Mouse (Mus musculus) embryo, embryonic 10.5 days (tissue): ENCODE results near the gene Foxs1.

Source experiments
- DNase-seq: peaks from one replicate; pipeline ENCODE4 v3.0.0-alpha.2; 2015; ENCODE audit warnings: low spot score

Foxs1 gene

DNA sequence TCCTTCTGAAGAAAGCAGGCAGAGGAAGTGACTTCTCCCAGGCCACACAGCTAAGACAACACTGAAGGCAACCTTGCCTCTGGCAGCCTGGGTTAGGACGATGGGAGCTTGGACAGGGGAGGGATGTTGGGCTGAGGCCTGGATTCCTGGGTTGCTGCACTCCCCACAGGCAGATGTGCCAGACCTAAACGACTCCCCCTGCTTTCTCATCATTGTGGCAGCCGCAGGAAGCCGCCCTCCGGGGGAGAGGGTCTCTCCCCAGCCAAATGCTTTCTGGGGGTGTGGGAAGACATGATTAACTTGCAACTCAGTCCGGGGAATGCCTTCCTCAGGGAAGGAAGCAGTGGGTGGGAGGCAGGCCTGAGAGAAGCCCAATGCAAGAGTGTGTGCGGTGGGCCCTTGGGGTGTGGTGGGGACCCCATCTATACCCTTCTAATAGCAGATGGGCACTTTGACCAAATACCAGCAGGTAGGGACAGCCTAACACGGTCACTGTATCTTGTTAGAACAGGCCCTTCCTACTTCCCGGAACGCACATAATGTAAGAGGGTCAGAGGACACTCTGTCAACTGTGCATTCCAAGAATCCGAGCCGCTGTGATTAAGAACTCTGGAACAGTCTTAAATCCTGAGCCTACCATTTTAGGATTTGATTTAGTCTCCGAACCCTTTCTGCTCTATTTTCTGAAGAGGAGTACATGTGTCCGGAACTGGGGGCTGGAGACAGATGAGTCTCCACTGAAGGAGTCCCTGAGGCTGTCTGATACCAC, 4.6 kb downstream of the Foxs1 start:
- no peak for DNase-seq

DNA sequence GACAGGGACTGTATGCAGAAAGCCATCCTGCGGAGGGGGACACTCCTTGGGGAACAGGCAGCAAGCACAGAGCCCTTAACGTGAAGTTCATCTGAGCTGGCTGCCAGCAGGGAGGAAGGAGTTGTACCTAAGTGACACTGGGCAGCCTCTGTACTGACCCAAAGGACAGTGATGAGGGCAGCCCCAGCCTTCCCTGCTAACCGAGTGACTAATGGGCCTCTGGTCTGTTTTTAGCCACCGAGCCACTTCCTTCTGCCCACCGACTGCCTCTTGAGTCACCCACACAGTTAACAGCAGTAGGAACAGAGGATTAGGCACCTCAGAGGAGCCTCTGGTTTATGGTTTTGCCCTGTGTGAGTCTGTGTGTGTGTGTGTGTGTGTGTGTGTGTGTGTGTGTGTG, 5.6 kb downstream of the Foxs1 start:
- no peak for DNase-seq

DNA sequence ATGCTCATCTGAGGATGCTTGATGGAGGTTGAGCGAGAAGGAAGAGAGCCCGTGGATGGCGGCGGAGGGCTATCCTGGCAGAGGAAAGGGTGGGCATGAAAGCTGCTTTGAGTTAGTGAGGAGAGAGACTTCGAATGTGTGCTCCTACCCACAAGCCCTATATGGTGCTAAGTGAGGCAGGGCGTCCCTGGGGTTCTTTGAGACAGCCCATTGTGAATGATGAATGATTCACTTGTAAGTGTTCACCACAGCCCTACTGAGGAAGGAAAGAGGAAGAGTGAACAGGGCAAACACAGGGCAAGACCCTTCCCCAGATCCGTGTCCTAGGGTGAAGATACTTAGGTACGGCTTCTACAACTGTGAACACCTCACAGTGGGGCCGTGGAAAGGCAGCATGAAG, 6.1 kb downstream of the Foxs1 start:
- no peak for DNase-seq

GRCm38 (mm10) chr2:152925189-152925872, 7.7 kb downstream of the Foxs1 start:
- peak; percentile 86 for DNase-seq

- no peak for DNase-seq
These were observed 8.5 kb downstream of the Foxs1 start for GRCm38 (mm10) chr2:152924543-152924942.

DNA sequence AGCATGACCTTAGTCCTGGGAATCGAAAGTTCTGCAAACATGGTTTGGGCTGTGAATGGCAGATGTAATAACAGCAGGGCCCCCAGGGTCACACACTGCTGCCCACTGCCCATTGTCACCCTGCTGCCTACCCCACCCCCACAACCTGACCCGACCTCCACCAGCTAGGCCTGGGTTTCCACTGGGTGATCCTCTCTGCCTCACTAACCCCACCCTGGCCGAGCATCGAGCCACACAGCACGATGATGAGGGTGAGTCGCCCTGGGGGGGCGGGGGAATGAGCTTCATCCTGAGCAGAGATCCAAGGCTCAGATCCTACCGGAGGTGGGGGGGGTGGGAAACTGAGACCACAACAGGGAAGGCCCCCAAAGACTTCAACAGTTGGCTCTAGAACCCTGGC, 8.9 kb downstream of the Foxs1 start:
- DNase-seq = no peak

DNA sequence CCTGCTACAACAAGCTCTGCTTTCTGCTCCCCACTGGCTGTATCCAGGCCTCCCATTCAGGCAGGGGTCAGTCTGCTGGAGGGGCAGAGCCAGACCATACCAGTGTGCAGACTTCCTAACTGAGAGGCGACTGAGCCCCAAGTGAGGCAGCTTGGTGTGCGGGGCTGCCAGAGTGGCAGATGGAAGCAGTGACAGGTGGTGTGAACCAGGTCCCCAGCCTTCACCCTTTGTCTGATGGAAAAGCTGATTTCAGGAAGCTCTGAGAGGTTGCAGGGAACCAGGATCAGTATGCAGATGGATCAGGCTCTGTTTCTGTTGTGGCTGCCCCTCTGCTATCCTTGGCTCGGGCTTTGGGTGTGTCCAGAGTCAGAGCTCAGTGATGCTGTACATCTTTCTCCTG, 9.4 kb downstream of the Foxs1 start:
- no peak for DNase-seq

DNA sequence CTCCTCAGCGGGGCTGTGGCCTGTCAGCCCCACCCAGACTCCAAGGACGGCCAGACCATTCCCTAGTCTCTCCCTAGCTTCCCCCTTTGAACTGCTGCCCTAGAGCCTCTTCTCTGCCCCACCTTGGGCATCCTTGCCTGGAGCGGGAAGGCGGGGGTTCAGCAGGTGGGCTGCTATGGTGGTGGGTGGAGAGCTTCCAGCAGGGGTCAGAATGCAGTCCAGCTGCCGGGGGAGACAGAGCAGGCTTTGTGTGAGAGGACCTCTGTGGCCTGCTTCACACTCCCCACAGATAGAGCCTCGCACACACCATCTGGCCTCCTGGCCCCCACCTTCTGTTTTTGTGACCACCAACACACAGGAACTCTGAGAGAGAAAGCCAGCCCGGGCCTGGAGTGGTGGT, 10.6 kb downstream of the Foxs1 start:
- DNase-seq = peak; percentile 59

DNA sequence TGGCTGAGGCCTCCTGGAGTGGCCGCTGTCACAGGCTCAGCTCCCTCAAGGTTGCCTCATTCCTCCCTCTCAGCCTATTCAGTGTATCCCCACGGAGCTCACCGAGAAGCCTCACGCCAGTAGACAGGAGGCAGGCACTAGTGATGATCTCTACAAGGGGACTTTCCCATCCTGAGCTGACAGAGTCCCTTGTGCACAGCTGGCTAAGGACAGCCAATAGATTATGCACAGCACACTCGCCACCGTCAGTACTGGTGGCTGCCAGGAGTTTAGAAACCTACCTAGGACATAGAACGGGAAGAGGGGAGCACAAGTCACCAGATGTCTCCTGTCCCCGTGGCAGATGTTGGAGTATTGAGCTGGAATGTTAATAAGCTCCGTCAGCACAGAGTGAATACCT, 15.3 kb downstream of the Foxs1 start:
- DNase-seq = no peak

DNA sequence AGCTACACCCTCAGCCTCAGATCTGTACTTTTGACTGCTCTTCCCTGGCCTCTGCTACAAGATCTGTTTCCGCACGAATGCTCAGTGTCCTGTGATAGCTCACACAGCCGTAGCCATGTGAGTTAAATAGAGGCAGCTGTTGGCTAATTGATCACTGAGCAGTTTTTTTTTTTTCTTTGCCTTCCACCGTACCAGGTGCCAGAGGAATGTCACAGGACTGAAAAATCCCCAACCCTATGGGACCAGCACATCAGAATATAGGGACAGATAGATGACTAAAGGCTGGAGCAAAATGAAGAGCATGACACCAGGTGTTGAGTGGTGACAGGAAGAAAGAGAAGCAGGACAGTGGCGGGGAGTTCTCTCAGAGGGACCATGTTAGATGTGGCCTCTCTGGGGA, 16.9 kb downstream of the Foxs1 start:
- no peak for DNase-seq

DNA sequence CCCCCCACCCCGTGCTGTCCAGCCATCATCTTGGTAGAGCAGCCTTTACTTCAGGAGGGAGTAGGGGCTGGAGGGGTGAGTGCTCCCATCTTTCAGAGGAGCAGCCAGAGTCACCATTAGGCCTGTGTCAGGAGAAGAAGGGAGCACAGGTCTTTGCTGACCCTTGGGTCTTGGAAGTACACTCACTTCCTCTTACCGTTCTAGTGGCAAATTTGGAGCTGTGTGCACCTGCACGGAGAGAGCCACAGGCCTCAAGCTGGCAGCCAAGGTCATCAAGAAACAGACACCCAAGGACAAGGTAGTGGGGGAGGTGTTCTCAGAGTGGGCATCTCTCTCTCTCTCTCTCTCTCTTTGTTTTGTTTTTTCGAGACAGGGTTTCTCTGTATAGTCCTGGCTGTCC, 17.6 kb downstream of the Foxs1 start:
- DNase-seq = no peak

DNA sequence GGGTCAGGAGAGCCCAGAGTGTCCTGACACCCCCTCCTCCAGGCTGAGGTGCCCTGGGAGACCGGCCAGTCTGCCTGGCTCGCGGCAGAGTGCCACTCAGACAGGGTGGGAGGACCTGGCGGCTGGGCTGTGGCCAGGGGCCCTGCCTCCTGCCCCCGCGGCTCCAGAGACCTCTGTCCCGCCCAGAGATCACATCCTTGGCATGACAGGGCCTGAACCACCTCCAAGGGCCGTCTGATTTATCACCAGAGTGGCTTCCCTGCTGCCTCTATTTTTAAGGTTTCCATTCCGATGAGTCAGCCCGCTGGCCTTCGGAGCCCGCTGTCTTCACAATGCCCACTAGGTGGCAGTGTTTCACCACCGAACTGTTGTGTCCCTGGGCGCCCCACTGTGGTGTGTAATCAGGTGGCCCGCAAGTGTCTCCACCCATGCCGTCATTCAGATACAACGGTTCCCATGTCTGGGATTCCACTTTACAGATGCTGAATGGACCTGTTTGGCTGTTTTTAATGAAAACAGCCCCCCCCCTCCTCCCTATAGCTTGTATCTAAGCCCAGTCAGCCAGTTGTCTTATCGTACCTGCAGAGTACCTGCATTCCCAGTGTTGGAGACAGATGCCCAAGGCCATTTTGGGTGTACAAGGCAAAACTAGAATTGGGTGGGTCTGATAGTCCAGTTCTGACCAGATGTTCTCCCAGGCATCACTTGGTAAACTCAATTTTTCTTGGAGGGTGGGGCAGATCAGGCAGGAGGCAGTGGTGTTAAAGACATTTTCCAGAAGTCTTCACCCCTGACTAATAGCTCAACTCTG, 18.5 kb downstream of the Foxs1 start:
- peak; percentile 95 for DNase-seq

- DNase-seq = no peak
These were observed 19.5 kb downstream of the Foxs1 start for GRCm38 (mm10) chr2:152913471-152913870.

DNA sequence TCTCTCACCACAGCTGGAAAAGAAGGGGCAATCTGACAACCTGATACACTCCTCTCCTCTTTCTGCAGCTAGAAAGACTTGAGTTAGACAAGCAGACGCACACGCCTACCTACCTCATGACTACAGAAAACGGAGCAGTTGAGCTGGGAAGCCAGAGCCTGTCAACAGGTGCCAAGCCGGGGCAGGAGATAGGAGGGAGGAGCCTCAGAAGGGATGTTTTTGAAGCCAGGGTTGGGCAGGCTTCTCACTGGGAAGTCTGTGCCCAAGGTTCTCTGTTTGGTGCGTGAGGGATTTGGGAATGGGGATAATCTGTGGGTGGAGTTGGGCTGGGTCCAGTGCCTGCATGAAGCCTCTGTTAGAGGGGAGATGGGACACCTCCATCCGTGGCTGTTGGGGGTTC, 21.6 kb downstream of the Foxs1 start:
- no peak for DNase-seq

DNA sequence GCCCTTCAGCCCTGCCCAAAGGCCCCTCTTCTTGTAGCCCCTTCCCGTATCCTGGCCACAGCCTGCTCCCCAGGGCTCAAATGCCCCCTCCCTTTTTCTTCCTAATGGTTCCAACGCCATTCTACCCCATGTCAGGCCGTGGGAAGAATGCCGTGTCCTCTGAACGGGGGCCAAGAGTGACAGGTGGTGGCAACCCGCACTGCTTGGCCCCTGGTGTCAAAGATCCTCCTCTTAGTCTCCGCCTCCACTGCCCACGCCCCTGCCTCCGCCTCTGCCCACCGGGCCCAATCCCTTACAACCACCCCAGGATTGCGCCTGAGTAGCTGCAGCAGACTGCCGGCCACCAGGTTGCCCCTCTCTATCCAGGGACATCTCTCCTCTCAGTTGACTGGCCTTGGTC, 22.0 kb downstream of the Foxs1 start, which contains the start of gene Mylk2:
TSS of gene Mylk2 (plus strand) at position 322 of the 400 bp plus-strand sequence.
- DNase-seq = no peak

DNA sequence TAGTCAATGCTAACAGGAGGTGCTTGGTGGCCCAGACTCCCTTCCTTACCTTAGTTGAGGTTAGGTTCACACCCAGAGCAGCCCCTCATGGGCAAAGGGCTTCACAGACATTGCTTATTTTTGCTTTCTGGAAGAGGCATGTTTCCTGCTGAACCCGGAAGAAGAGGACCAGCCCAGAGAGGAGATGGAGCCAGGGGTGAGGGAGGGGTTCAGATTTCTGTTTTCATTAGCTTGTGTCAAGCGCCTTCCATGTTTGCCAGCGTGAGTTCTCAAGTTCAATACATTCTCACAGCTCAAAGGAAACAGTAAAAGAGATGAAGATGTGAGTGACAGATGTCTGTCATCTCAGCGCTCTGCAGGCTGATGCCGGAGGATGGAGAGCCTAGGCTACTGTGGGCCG, 23.2 kb downstream of the Foxs1 start:
- DNase-seq = no peak

- no peak for DNase-seq
These were observed 25.7 kb downstream of the Foxs1 start for GRCm38 (mm10) chr2:152907114-152907943.

- DNase-seq = no peak
These were observed 26.6 kb downstream of the Foxs1 start for GRCm38 (mm10) chr2:152906274-152907037.

DNA sequence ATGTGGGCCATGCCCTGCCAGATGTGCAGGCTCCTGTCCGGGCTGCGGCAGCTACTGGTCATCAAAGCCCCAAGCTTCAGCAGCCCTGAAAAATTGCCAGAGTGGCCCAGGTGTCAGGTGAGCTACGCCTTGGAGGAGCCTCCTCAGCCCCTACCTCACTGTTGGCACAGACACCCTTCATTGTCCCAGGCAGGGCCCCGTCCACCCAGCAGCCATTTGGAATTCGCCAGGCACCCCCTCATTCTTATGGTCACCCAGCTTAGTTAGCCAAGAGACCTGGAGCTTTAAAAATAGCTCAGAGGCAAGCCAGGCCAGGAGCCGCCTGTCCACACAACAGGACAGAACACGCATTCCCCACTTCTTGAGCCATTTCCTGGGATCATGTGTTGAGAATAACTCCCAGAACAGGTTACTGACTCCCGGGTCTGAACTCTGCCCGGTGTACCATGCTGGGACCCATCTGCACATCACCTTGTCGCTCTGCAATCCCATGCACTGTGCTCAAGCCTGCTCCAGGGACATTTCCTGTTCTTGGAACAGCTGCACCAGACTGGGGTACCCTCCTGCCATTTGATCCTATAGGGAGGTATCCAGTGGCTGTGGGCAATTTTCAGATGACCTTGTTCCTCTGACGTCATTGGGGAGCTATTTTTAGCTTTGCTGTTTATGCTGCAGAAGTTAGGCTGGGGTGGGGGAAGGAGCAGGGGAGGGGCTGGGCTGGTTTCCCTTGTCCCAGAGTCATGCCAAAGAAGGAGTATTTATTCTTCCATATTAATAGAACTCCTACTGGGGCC, 27.8 kb downstream of the Foxs1 start:
- peak; percentile 50 for DNase-seq

- no peak for DNase-seq
These were observed 28.8 kb downstream of the Foxs1 start for GRCm38 (mm10) chr2:152904127-152904643.
